Mouse (Mus musculus): ENCODE measurements at regions not wholly inside any gene's neighbourhood (a gene's known extent, or its start where the extent isn't known, plus 50 kb on each side); places are given as distances from the start of the nearest gene placed in this dataset.

DNA sequence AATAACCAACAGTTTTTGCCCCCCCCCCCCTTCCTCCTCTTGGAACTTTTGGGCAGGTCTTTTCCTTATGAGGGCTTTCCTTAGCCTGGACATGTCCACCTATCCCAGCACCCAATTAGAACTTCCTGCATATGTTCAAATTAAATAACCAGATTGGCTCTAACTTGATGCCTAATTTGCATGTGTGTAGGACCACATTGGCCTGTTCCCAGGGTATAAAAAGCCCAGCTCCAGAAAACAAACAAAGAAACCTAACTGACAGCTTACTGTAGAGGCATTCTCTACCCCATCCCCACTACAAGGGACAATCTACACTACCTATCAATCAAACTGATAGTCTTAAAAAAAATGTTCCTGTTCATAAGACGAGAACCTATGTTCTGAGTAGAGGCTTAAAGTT is 232.6 kb downstream of the Ube2cbp start:
- TF ChIP-seq CHD1 (IDR thresholded peaks at IDR 0.05; ENCODE audit: low read depth, low read length) (no peak), ZMIZ1 (IDR thresholded peaks at IDR 0.05; ENCODE audit: low read depth, low read length) (no peak), ZKSCAN1 (IDR thresholded peaks at IDR 0.05; ENCODE audit: borderline replicate concordance, low read depth, low read length) (no peak)
